Mouse (Mus musculus): ENCODE results near the gene Tex46. TPM values are rescaled to one million over a fixed set of nuclear protein-coding genes. Genes with fewer than 3 reads are reported as not detected.

Gene Tex46
- total and polyA plus RNA-seq, 2 experiments from 2014 or later, result not detected

GRCm38 (mm10) chr4:136588003-136588402 is 22.2 kb upstream of the Tex46 start:
- Histone ChIP-seq H3K9ac (replicated peaks; ENCODE audit: low read length, poor library complexity, severe bottlenecking) (no peak overlapping the region), H3K27ac (ENCODE audit: low read depth, low read length) (no peak overlapping the region), H3K4me1 (ENCODE audit: insufficient read depth, low read length) (no peaks in the 10 kb centered on the region), H3K4me3 (ENCODE audit: low read depth, low read length) (no peak overlapping the region), H3K36me3 (ENCODE audit: insufficient read depth, low read length) (no peaks in the 10 kb centered on the region), H3K27me3 (ENCODE audit: insufficient read depth, low read length) (no peaks in the 10 kb centered on the region), H3K9me3 (ENCODE audit: low read length) (no peaks in the 10 kb centered on the region), H3K4me2 (ENCODE audit: low read depth, low read length, poor library complexity, severe bottlenecking) (no peak overlapping the region)
- WGBS, result 94% methylated on average over 4 of the region's 4 CpGs
- DNase-seq (ENCODE audit: low spot score) (no peak), ATAC-seq (ENCODE audit: low FRiP score) (no peak)
- TF ChIP-seq CTCF (IDR thresholded peaks at IDR 0.05), result no peak

- H3K27me3 ChIP-seq (ENCODE audit: insufficient read depth, low read length), result no peaks in the 10 kb centered on the region
Observed at GRCm38 (mm10) chr4:136592111-136592510, 18.1 kb upstream of the Tex46 start.

GRCm38 (mm10) chr4:136594006-136594405 is 16.2 kb upstream of the Tex46 start:
- WGBS, result 87% methylated on average over 2 of the region's 2 CpGs

More at GRCm38 (mm10) chr4:136592111-136592510, 18.1 kb upstream of the Tex46 start:
- Histone ChIP-seq H3K36me3 (ENCODE audit: insufficient read depth, low read length) (no peaks in the 10 kb centered on the region), H3K4me3 (ENCODE audit: low read depth, low read length) (no peak overlapping the region), H3K27ac (ENCODE audit: low read depth, low read length) (no peak overlapping the region), H3K4me1 (ENCODE audit: insufficient read depth, low read length) (no peaks in the 10 kb centered on the region), H3K9me3 (ENCODE audit: low read length) (no peaks in the 10 kb centered on the region), H3K4me2 (ENCODE audit: low read depth, low read length, poor library complexity, severe bottlenecking) (no peak overlapping the region), H3K9ac (replicated peaks; ENCODE audit: low read length, poor library complexity, severe bottlenecking) (no peak overlapping the region)
- no peak for TF ChIP-seq CTCF (IDR thresholded peaks at IDR 0.05)
- ATAC-seq (ENCODE audit: low FRiP score) (no peak), DNase-seq (ENCODE audit: low spot score) (no peak)
- WGBS, result 74% methylated on average over 4 of the region's 4 CpGs

GRCm38 (mm10) chr4:136595221-136595620 is 15.0 kb upstream of the Tex46 start:
- Histone ChIP-seq H3K4me1 (ENCODE audit: insufficient read depth, low read length) (no peaks in the 10 kb centered on the region), H3K27me3 (ENCODE audit: insufficient read depth, low read length) (no peaks in the 10 kb centered on the region), H3K4me3 (ENCODE audit: low read depth, low read length) (no peak overlapping the region), H3K9ac (replicated peaks; ENCODE audit: low read length, poor library complexity, severe bottlenecking) (no peak overlapping the region), H3K36me3 (ENCODE audit: insufficient read depth, low read length) (no peaks in the 10 kb centered on the region), H3K4me2 (ENCODE audit: low read depth, low read length, poor library complexity, severe bottlenecking) (no peak overlapping the region), H3K27ac (ENCODE audit: low read depth, low read length) (no peak overlapping the region), H3K9me3 (ENCODE audit: low read length) (no peaks in the 10 kb centered on the region)
- no peak for ATAC-seq (ENCODE audit: low FRiP score)
- TF ChIP-seq CTCF (IDR thresholded peaks at IDR 0.05), result no peak
- 87% methylated on average over 6 of the region's 6 CpGs for WGBS
- no peak for DNase-seq (ENCODE audit: low spot score)

More at GRCm38 (mm10) chr4:136594006-136594405, 16.2 kb upstream of the Tex46 start:
- H3K4me1 ChIP-seq (ENCODE audit: insufficient read depth, low read length), result no peaks in the 10 kb centered on the region
- ATAC-seq (ENCODE audit: low FRiP score) (no peak), DNase-seq (ENCODE audit: low spot score) (no peak)
- no peak for TF ChIP-seq CTCF (IDR thresholded peaks at IDR 0.05)
- H3K9me3 ChIP-seq (ENCODE audit: low read length), result no peaks in the 10 kb centered on the region
- no peak overlapping the region for H3K27ac ChIP-seq (ENCODE audit: low read depth, low read length)
- no peak overlapping the region for H3K9ac ChIP-seq (replicated peaks; ENCODE audit: low read length, poor library complexity, severe bottlenecking)
- H3K4me2 ChIP-seq (ENCODE audit: low read depth, low read length, poor library complexity, severe bottlenecking), result no peak overlapping the region
- H3K36me3 ChIP-seq (ENCODE audit: insufficient read depth, low read length), result no peaks in the 10 kb centered on the region
- no peak overlapping the region for H3K4me3 ChIP-seq (ENCODE audit: low read depth, low read length)
- H3K27me3 ChIP-seq (ENCODE audit: insufficient read depth, low read length), result no peaks in the 10 kb centered on the region

- Histone ChIP-seq H3K27ac (ENCODE audit: low read depth, low read length) (no peak overlapping the region), H3K4me3 (ENCODE audit: low read depth, low read length) (no peak overlapping the region), H3K27me3 (ENCODE audit: insufficient read depth, low read length) (no peaks in the 10 kb centered on the region), H3K4me1 (ENCODE audit: insufficient read depth, low read length) (peaks cover 4% of the 10 kb centered on the region; the same call in 1 of the 2 replicates), H3K36me3 (ENCODE audit: insufficient read depth, low read length) (no peaks in the 10 kb centered on the region), H3K9ac (replicated peaks; ENCODE audit: low read length, poor library complexity, severe bottlenecking) (no peak overlapping the region), H3K4me2 (ENCODE audit: low read depth, low read length, poor library complexity, severe bottlenecking) (no peak overlapping the region), H3K9me3 (ENCODE audit: low read length) (no peaks in the 10 kb centered on the region)
- DNase-seq (ENCODE audit: low spot score), result no peak
- 93% methylated on average over 7 of the region's 7 CpGs for WGBS
- ATAC-seq (ENCODE audit: low FRiP score), result no peak
- no peak for TF ChIP-seq CTCF (IDR thresholded peaks at IDR 0.05)
Observed at GRCm38 (mm10) chr4:136598268-136598876, 11.9 kb upstream of the Tex46 start.

GRCm38 (mm10) chr4:136599869-136600268 is 10.4 kb upstream of the Tex46 start:
- Histone ChIP-seq H3K4me2 (ENCODE audit: low read depth, low read length, poor library complexity, severe bottlenecking) (peak overlapping the region; percentile 63), H3K4me3 (ENCODE audit: low read depth, low read length) (peak overlapping the region; percentile 98; the same call in 1 of the 2 replicates), H3K4me1 (ENCODE audit: insufficient read depth, low read length) (peaks cover 4% of the 10 kb centered on the region; the same call in 1 of the 2 replicates)

More at GRCm38 (mm10) chr4:136599869-136600268, 10.4 kb upstream of the Tex46 start:
- DNase-seq (ENCODE audit: low spot score) (no peak), ATAC-seq (ENCODE audit: low FRiP score) (no peak)
- Histone ChIP-seq H3K9me3 (ENCODE audit: low read length) (no peaks in the 10 kb centered on the region), H3K36me3 (ENCODE audit: insufficient read depth, low read length) (no peaks in the 10 kb centered on the region), H3K27me3 (ENCODE audit: insufficient read depth, low read length) (no peaks in the 10 kb centered on the region), H3K27ac (ENCODE audit: low read depth, low read length) (no peak overlapping the region), H3K9ac (replicated peaks; ENCODE audit: low read length, poor library complexity, severe bottlenecking) (no peak overlapping the region)
- TF ChIP-seq CTCF (IDR thresholded peaks at IDR 0.05), result peak; percentile 48
- WGBS, result 97% methylated on average over 3 of the region's 3 CpGs

All from midbrain, postnatal 0 days (tissue).